In the genomic region with DNA sequence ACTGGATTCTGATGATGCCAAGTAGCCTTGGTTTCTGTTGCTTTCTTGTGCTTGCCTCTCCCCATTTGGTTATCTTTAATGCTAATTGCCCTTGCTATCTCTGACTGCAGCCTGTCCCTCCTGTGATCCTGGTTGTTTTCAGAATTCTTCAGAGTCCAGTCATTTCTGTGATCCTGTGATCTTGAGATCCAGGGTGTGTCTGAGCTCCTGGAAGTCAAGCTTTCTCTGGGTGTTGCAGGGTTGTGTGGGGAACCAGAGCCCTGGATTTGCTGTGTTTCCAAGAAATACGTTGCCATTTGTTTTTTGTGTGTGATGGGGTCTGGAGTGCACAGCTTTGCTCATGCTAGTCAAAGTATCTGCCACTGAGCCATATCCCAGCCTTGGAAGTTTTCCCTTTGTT, we compare ENCODE assay signal across 23 mouse cellular contexts.
A peak's percentile ranks its signal among the peaks of the same experiment; 100 is the strongest.
DNase-seq lines count a peak whose midpoint lies in the region; ATAC-seq and TF ChIP-seq lines count a peak whose summit lies in the region.
"Had no signal": no experiment of that assay in that cellular context is flagged by ENCODE, and none has a peak within 500 bp of the region (broad histone marks: within the 10 kb centered on the region; RNA-seq: fewer than 3 reads in every experiment).

No protein-coding gene starts in this region.

- ATAC-seq in intestine, postnatal 0 days, result peak; percentile 51
- ATAC-seq in intestine, embryonic 15.5 days, result no peak
- ATAC-seq in midbrain, embryonic 11.5 days (ENCODE audit: low FRiP score), result no peak
- ATAC-seq in midbrain, embryonic 13.5 days, result no peak
- ATAC-seq: activated CD4-positive, CD25-positive, alpha-beta regulatory T cell, adult 4 months; CD4-positive, CD25-positive, alpha-beta regulatory T cell, adult 4 months; Patski had no signal

- no peaks in the 10 kb centered on the region for H3K36me3 ChIP-seq in intestine, postnatal 0 days (ENCODE audit: control insufficient read depth, insufficient read depth)
- H3K36me3 ChIP-seq in intestine, embryonic 15.5 days, result no peaks in the 10 kb centered on the region
- H3K36me3 ChIP-seq in midbrain, embryonic 11.5 days (ENCODE audit: control insufficient read depth, insufficient read depth, low read length), result no peaks in the 10 kb centered on the region
- peaks cover 7% of the 10 kb centered on the region; the same call in 1 of the 2 replicates for H3K36me3 ChIP-seq in midbrain, embryonic 13.5 days
- H3K36me3 ChIP-seq: G1E had no signal

- no peak for TF ChIP-seq CTCF in intestine, postnatal 0 days (IDR thresholded peaks at IDR 0.05; ENCODE audit: low read depth)

- DNase-seq in heart, adult 11 months, result peak; percentile 5
- DNase-seq in heart, postnatal 14 days, result no peak
- DNase-seq in midbrain, embryonic 11.5 days (ENCODE audit: low spot score, missing footprints), result peak; percentile 75
- DNase-seq in 3T3-L1 (ENCODE audit: low read depth, low spot score), result peak; percentile 17
- DNase-seq in cerebellum, adult 11-12 months, result no peak
- DNase-seq: adrenal gland, adult 2 months; adrenal gland, adult 8-10 months; adrenal gland, postnatal 10 days; adrenal gland, postnatal 14 days; adrenal gland, postnatal 25 days; adrenal gland, postnatal 36 days; B cell, adult 2 months; cerebellum, adult 11 months; cerebellum, adult 18-20 months; cerebellum, adult 2 months had no signal

- intact Hi-C loops in heart, postnatal 14 days (cut with DNase I), result no loop called here

- WGBS in intestine, postnatal 0 days, result 45% methylated on average over 1 of the region's 1 CpGs
- 55% methylated on average over 1 of the region's 1 CpGs for WGBS in intestine, embryonic 15.5 days
- 74% methylated on average over 1 of the region's 1 CpGs for WGBS in midbrain, embryonic 11.5 days
- 86% methylated on average over 1 of the region's 1 CpGs for WGBS in midbrain, embryonic 13.5 days

- H3K9ac ChIP-seq in intestine, postnatal 0 days (ENCODE audit: low read depth, low read length), result no peak overlapping the region
- no peak overlapping the region for H3K9ac ChIP-seq in intestine, embryonic 15.5 days
- no peak overlapping the region for H3K9ac ChIP-seq in midbrain, embryonic 11.5 days (ENCODE audit: low read length)
- H3K9ac ChIP-seq in midbrain, embryonic 13.5 days (replicated peaks), result no peak overlapping the region

- H3K4me2 ChIP-seq in intestine, postnatal 0 days (replicated peaks; ENCODE audit: low read depth), result no peak overlapping the region
- H3K4me2 ChIP-seq in intestine, embryonic 15.5 days (replicated peaks), result no peak overlapping the region
- no peak overlapping the region for H3K4me2 ChIP-seq in midbrain, embryonic 11.5 days
- H3K4me2 ChIP-seq in midbrain, embryonic 13.5 days (replicated peaks), result no peak overlapping the region

- H3K4me1 ChIP-seq in intestine, postnatal 0 days (replicated peaks; ENCODE audit: control insufficient read depth, insufficient read depth, low read length), result no peaks in the 10 kb centered on the region
- no peaks in the 10 kb centered on the region for H3K4me1 ChIP-seq in intestine, embryonic 15.5 days (replicated peaks)
- no peaks in the 10 kb centered on the region for H3K4me1 ChIP-seq in midbrain, embryonic 11.5 days (ENCODE audit: control insufficient read depth, insufficient read depth, low read length)
- no peaks in the 10 kb centered on the region for H3K4me1 ChIP-seq in midbrain, embryonic 13.5 days (replicated peaks)

- no peaks in the 10 kb centered on the region for H3K27me3 ChIP-seq in intestine, postnatal 0 days (replicated peaks; ENCODE audit: control insufficient read depth, insufficient read depth, low read length)
- H3K27me3 ChIP-seq in intestine, embryonic 15.5 days (replicated peaks), result no peaks in the 10 kb centered on the region
- H3K27me3 ChIP-seq in midbrain, embryonic 11.5 days (ENCODE audit: control insufficient read depth, insufficient read depth, low read length), result no peaks in the 10 kb centered on the region
- no peaks in the 10 kb centered on the region for H3K27me3 ChIP-seq in midbrain, embryonic 13.5 days
- H3K27me3 ChIP-seq: CH12.LX, Patski had no signal

- no peaks in the 10 kb centered on the region for H3K9me3 ChIP-seq in intestine, postnatal 0 days (ENCODE audit: control insufficient read depth)
- no peaks in the 10 kb centered on the region for H3K9me3 ChIP-seq in intestine, embryonic 15.5 days
- no peaks in the 10 kb centered on the region for H3K9me3 ChIP-seq in midbrain, embryonic 11.5 days (ENCODE audit: control insufficient read depth, low read length)
- no peaks in the 10 kb centered on the region for H3K9me3 ChIP-seq in midbrain, embryonic 13.5 days
- H3K9me3 ChIP-seq: G1E had no signal

- no peak overlapping the region for H3K4me3 ChIP-seq in intestine, postnatal 0 days (ENCODE audit: low read depth, low read length)
- no peak overlapping the region for H3K4me3 ChIP-seq in intestine, embryonic 15.5 days (replicated peaks)
- no peak overlapping the region for H3K4me3 ChIP-seq in midbrain, embryonic 11.5 days (ENCODE audit: low read depth, low read length)
- H3K4me3 ChIP-seq in midbrain, embryonic 13.5 days (replicated peaks), result no peak overlapping the region

- H3K27ac ChIP-seq in intestine, postnatal 0 days (ENCODE audit: low read depth, low read length), result no peak overlapping the region
- H3K27ac ChIP-seq in intestine, embryonic 15.5 days, result no peak overlapping the region
- no peak overlapping the region for H3K27ac ChIP-seq in midbrain, embryonic 11.5 days (ENCODE audit: low read depth, low read length)
- H3K27ac ChIP-seq in midbrain, embryonic 13.5 days, result no peak overlapping the region

Comparison
In these comparisons a context has a peak if more than half of its experiments do, and no peak if none do; other contexts are left out.
1. DNase-seq: peak in heart, adult 11 months (single experiment), midbrain, embryonic 11.5 days (single experiment) and 3T3-L1 (single experiment); none in heart, postnatal 14 days (0 of 2) and cerebellum, adult 11-12 months (single experiment).